Mouse (Mus musculus) cerebellum, adult 9-11 months (tissue): ENCODE results near the gene Tssk3.
"Not testable (repeated sequence)": the region's sequence is repeated elsewhere in the genome, so short reads cannot be mapped to it uniquely, and the experiment has no call there.

ENCODE experiments used
- DNase-seq: peaks from one replicate; pipeline ENCODE4 v3.0.0; 2022

Gene Tssk3

DNA sequence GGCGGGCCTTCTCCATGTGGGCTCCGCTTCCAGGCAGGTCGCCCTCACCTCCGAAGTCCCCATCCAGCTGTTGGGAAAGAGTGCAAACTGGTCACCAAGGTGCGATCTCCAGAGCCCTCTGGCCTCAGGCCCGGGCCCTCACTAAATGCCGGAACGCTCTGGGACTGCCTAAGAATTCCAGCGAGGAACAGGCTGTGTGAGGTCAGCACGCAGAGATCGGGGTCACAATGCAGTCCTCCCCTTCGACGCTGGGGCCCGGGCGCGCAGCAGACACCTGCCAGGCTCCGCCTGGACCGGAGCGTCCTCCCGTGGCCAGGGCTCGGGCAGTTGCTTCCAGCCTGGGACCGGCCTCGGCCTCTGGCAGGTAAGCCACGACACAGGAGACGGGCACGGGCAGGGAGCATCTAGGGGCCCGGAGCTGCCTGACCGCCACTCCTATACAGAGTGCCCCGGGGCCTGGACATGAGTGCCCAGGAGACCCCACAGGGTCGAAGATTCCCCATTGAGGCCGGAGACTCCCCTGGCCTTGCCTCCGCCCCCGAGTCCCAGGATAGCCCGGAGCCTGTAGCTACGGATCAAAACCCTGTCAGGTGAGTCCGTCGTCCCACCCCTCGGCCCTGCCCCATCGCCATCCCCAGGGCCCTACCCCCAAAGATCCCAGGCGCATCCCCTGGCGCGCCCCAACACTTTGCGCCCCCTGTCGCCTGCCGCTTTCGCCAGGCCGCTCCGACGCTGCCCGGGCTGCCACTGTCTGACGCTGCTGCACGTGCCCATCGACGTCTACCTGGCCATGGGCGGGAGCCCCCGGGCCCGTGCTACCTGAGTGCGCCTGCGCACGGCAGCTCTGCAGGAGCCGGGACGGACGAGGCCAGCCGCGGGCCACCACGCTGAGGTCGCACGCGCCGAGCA, at the start of gene Tssk3, which contains the start of gene Fam229a:
TSS of gene Tssk3 (minus strand) at position 51 of the 909 bp plus-strand sequence.
TSS of gene Fam229a (plus strand) at position 219 of the 909 bp plus-strand sequence.
- DNase-seq: peak; percentile 73

DNA sequence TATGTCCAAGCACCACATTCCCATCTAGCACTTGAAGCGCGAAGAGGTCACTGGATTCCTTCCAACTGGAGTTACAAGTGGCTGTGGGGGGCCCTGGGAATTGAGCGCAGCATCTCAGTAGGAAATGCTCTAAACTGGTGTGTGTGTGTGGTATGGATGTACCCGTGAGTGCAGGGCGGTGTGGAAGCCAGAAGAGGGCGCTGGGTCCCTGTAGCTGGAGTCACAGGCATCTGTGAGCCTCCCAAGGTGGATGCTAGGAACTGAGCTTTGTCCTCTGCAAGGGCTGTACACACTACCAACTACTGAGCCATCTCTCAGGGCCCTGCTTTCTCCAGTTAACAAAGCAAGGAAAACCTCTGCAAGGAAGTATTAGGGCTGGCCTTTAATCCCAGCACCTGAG, 49.2 kb upstream of the Tssk3 start:
- DNase-seq: peak; percentile 22

DNA sequence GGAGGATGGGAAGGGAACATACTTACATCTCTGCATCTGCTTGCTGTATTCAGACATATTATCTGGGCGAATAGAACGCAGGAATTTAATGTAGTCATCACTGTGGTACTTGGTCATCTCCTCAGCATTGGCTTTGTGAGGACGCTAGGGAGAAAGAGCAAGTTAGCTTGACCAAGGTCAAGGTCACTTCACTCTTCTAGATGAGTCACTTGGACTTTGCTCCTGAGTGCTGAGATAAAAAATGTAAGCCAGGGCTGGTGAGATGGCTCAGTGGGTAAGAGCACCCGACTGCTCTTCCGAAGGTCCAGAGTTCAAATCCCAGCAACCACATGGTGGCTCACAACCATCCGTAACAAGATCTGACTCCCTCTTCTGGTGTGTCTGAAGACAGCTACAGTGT, 38.1 kb upstream of the Tssk3 start:
- DNase-seq: not testable (repeated sequence)

DNA sequence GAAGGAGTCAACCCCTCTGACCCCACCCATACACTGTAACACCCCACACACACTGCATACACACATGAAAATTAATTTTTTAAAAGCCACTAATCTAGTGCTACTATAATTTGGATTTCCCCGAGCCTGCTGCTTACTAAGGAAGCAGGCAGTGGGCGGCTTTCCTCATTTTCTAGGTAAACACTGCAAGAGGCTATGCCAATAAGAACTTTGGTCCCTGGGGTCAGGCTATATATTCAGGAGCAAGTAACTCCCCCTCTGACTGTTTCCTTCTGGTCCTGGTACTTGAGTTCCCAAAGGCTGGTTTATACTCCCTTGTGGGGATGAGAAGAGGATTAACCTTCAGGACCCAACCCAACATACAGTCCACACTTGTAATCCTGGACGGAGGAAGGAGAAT, 35.1 kb upstream of the Tssk3 start:
- no peak for DNase-seq

DNA sequence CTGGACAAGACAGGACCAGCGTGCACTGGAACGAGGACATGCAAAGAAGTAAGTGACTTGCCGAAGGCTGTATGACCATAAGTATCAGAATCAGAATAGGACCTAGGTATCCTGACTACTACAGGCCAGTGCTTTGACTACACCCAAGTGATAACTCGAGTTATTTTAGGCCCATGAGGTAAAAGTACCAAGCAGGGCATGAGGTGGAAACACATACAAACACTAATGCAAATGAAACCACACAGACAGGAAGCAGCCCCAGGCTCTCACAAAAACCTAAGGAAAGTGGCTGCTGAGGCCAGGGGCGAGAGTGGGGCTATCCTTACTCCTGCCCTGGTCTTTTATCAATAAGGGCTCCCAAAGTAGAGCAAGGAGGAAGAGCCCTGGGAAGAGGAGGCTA, 34.5 kb upstream of the Tssk3 start:
- DNase-seq: no peak

DNA sequence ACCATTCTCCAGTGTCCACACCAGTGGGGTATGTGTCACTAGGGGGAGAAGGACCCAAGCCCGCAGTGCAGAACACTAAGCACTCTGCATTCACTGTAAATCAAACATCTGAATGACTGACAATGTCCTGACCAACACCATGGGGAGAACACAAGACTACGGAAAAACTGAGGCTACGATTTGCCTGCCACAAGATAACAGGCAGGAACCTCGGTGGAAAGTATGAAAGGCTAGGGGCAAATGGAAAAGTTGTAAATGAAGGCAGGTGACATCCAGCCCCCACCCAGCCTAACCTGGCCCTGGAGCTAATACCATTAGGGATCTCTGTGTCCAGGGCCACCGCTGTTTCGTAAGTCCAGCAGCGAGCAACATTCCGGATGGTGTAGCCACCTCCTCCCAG, 27.7 kb upstream of the Tssk3 start:
- DNase-seq: no peak

DNA sequence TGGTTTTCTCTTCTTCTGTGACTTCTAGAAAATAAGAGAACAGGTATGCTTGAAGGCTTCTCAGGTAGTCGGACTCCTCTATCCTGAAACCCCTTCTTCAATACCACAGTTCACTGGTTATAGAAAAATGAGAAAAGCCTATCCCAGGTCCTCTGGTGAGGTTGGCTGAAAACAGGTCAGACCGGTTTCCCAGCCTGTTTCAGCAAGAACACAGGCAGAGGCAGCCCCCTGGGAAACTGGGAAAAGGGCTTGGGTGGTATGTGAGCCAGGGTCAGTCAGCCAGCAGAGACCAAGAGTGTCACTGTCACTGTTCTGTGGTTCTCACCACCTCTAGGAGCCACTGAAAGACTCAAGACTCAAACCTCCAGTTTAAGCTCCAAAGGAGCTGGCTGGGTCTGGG, 26.1 kb upstream of the Tssk3 start:
- DNase-seq: no peak

DNA sequence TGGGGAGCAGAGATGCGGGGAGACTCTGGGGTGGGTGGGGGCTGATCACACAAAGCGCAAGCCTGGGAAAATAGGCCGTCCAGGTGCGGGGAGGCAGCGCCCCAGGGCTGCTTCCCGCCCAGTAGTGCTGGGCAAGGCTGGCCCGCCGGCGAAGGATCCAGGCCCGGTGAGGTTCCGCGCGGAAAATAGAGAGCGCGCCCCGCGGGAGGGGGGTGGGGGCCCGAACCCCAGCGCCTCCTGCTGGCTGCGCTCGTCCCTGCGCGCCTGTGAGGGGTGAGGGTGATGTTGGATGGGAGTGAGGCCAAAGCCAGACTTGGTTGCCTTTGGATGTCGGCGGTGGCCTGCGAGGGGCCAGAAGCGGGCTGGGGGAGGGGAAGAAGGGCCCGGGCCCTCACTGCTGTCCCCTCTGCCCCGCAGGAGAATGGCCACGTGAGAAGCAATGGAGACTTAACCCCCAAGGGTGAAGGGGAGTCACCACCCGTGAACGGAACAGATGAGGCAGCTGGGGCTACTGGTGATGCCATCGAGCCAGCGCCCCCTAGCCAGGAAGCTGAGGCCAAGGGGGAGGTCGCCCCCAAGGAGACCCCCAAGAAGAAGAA, 23.6 kb upstream of the Tssk3 start:
- no peak for DNase-seq

DNA sequence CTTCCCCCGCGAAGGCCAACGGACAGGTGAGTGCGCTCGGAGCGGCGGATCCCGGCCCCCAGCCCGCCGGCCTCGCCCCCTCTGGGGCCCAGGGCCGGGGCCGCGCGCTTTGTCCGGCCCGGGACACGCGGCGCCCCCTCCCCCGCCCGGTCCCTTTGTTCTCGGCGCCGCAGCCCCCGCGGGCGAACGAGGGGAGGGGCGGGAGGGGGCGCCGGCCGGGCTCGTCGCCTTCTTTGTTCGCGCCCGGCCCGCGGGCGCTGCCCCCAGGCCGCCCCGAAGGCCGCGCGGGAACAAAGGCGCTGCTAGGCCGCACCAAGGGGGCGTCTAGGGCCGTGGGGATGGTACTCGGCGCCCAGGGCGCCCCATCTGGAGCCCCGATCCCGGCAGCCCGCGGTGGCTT, 23.1 kb upstream of the Tssk3 start:
- no peak for DNase-seq

DNA sequence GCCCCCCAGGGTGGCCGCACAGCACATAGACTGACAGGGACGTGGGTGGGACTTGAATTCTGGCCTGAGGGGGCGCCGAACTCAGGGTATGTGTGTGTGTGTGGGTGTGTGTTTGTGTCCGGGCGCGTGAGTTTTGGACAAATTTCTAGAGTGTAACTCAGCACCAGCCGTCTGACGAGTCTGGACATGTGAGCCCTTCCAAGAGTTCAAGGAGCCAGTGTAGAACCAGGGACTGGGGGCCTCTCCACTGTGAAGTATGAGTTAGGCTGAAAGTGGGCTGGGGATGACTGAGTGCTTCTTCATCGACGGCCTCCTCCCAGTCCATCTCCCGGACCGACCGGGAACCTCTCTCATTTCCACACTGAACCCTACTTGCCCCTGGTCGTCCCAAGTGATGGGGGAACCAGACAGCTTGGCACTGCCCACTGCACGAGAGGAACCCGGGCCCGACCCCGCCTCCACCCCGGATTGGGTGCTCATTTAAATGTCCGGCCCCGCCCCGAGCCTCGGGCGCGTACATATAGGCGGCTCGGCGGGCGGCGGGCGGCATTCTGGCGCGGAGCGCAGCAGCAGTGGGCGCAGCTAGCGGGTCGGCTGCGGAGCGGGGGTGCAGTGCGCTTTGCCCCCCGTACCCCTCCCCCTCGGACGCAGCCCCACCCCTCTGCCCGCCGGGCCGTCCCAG, 22.4 kb upstream of the Tssk3 start, which contains the start of gene Marcksl1:
TSS of gene Marcksl1 (plus strand) at position 496 of the 682 bp plus-strand sequence.
- no peak for DNase-seq

DNA sequence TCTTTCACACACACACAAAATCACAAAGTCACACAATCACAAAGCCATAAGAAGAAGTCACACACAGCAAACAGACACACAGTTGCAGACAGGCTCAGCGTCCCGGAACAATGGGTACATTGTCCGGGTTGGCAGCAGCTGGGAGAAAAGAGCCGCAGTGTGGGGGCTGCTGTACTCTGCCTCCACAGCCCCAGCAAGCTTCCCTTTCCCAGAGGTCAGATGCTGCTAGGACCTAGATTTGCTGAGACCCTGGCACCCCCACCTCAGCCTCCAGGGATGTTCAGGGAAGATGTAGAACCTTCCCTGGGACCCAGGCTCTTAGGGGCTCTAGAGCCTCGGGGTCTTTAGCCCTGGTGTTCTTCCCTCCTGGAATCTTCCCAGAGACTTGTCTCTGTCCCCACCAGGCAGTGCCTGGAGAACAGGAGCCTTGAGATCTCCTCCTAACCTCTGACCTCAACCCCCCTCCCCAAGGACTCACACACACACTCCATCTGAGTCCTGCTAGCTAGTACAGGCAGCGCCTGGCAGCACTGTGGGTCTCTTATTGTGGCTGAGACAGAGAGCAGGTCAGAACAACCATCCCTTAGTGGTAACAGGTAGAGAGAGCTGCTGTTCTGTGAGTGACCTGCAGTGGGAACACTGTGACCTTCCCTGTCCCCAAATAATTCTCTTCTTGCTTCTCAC, 20.7 kb upstream of the Tssk3 start:
- no peak for DNase-seq

DNA sequence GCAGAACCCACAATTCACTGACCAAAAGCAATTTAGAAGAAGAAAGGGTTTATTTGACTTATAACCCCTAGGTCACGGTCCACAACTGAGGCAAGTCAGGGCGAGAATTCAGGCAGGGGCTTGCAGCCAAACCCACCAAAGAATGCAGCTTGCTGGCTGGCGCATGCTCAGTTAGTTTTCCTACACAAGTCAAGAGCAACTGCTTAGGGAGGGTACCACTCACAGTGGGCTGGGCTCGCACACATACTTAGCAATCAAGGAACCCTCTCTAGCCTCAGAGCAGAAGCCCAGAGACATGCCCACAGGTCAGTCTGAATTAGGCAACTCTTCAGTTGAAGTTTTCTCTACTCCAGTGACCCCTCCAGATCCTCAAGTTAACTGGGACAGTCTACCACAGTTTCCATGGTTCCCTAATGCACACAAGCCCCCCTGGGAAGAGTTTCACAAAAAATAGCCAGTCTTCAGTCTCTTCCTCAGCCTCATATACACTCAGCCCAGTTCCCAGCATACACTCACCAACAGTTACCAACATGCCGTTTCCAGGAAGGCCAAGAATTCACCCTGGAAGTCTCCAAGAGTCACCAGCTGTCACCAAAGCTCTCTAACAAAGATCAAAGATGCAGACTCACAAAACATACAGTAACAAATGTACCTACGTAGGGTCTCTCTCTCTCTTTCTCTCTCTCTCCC, 20.0 kb upstream of the Tssk3 start:
- DNase-seq: no peak

DNA sequence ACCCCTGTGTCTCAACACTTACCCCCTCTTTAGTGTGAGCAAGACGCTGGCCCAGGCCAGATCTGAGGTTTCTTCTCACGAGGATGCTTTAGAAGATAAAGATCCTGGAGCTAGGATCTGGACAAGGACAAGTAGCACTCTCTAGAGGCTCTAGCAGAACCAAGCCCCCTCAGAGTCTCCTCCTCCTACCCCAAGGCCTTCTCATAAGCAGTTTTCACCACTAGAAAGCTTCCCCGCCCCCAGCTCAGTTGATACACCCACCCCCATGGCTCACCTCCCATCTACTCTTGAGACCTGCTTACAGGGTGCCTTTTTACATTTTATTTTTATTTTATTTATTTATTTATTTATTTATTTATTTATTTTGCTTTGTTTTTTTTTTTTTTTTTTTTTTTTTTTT, 18.8 kb upstream of the Tssk3 start:
- DNase-seq: no peak

DNA sequence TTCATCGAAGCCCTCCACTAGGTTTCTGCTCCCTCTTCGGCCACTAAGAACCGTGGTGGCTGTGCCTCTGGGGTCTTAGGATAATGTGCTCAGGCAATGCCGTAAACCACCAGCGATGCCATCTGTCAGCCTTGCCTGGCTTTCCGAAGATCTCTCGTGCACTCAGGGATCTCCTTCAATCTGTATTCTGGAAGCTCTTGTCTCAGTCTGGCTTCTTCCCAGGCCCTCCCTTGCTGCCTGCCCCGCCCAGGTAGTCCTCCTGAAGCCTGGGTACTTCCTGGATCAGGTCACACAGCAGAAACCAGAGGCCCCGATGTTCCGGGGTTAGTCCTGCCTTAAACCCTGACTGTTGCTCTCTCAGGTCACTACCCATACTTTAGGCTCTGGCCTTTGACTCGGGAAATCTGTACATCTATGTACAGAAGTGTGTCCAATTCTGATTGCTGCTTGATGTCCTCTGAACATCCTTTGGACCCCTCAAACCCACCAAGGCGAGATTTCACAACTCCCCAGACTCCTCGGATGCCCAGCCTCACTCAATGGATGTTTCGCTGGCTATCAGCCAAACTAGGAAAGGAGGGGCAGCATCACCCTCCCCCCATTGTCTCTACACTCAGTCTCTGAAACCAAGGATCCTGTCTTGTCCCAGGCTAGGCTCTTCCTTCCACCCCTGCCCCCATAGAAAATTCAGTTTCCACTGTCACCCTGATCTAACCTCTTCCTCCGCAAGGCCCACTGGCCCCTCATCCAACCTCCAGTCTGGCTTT, 18.2 kb upstream of the Tssk3 start:
- DNase-seq: no peak

DNA sequence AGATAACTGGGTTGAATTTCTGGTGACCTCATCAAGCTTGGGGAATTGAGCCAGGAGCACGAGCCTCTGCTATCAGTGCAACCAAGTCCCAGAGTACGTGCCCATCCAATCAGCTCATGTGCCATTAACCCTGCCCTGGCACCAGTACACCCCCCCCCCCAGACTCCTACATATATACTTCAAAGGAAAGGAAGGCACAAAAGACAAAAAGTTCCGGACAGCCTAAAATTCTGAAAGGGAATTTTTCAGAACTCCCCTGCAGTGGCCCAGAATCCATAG, 17.4 kb upstream of the Tssk3 start:
- no peak for DNase-seq

DNA sequence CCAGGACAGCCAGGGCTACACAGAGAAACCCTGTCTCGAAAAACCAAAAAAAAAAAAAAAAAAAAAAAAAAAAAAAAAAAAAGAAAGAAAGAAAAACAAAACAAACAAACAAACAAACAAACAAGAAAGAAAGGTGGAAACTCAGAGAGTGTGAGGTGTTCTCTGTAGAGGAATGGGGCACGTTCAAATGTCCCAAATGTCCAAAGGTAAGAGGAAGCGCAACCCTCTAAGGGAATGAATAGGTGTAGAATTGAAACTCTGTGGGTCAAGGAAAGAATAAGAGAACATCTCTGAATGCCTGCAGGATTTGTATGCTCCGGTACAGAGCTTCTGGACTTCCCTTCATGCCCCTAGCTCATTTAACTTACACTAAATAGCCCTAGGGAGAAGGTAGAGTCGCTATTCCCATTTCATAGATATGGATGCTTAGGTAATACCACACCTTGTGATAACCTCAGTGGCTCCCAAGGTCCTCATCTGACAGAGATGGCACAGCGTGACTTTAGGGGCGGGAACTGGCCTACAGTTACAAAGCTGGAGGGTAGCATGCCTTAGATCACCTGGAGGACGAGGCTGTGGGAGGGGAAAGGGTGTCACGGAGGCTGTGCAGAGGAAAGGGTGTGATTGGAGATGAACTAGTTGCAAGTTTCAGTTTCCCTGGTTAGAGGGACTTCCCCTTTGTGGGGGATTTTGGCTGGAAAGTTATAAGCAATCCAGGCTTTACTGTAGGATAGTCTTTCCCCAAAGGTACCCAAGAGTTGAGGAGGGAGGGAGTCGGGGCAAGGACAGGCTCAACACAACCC, 16.8 kb upstream of the Tssk3 start:
- no peak for DNase-seq

DNA sequence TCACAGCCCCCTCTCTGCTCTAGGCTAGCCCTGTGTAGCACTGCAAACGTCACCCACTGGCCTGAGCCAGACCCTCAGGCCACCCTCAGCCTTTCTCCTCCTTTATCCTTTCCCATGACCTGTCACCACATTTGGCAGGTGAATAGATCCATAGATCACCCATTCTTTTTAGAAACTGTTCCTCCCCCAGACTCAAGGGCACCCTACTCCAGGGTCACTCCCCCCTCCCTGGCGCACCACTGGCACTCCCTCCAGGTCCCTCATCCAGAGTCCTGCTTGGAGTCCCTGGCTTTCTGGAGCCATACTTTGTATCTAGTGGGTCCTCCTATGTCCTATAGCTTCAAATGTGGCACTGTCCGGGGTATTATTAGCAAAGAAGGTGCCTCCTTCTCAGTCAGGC, 14.7 kb upstream of the Tssk3 start:
- DNase-seq: no peak

DNA sequence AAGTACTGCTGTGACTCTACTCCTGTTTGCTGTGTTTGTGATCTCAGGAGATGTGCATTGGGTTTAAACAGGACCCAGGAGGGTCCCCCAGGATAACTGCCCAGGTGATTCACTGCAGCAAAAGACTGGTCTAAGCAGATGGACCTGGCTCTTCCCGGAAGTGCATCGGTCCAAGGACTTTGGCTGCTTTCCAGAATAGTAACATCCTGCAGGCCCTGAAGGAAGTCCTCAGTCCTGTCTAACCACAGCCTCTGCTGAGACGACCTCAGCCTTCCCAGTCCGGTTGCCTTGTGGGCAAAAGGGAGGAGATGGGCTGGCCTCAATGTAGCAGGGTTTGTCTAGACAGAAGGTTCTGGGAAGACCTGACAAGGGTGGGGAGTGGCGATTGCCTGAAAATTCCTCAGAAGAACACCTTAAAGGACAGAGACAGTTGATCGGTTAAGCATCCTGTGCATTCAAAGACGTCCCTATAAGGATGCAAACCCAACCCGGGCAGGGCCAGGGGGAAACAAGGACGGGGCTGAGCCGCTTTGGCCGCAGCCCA, 12.2 kb upstream of the Tssk3 start:
- DNase-seq: no peak

DNA sequence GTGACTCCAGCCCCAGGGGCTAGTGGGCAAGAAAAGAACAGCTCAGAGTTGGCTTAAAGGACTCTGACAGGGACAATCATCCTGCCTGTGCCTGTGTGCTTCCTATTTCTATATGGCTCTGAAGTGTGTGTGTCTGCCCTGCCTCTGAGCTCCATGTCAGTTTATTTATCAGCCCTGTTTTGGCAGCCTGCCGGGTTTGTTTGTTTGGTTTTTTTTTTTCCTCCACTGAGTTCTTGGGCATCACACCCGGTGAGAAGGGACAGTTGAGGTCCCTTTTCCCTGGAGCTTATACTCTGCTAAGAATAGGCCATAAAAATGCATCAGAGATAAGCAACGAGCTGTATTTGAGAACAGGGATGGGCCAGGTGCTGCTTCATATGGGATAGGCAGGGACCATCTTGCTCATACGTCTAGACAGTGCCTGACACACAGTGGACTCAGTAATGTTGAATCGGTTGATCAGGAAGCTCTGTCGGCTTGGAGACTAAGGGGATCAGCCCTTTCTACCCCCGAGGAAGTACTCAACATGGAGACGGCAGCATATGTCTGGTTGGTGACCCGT, 11.6 kb upstream of the Tssk3 start:
- no peak for DNase-seq
